Mouse (Mus musculus) neural tube, embryonic 14.5 days (tissue): ENCODE data around the gene Ttyh3. TPM values are rescaled to one million over a fixed set of nuclear protein-coding genes. Genes with fewer than 3 reads are reported as not detected.
A peak's percentile ranks its signal among the peaks of the same experiment; 100 is the strongest.

Experiments
- ATAC-seq: fragments of 200-750 bp; cut with Nextera tagmentation; 2 replicates; pipeline ENCODE4 v1.8.0; 2017; ENCODE audit warnings: low read depth, mild to moderate bottlenecking, moderate TSS enrichment, moderate library complexity
- H3K27ac ChIP-seq: fragments of 300-500 bp; sonication (generic); 2 replicates; pipeline ENCODE4 v1.5.1; 2014; ENCODE audit warnings: low read depth, mild to moderate bottlenecking, control low read depth, low read length, moderate library complexity, mixed read lengths
- H3K27me3 ChIP-seq: fragments of 300-500 bp; sonication (generic); 2 replicates; pipeline ENCODE4 v1.6.1; 2014; ENCODE audit warnings: low read length; ENCODE audit not compliant: control insufficient read depth, insufficient read depth
- H3K36me3 ChIP-seq: fragments of 300-500 bp; sonication (generic); 2 replicates; pipeline ENCODE4 v1.6.1; 2014; ENCODE audit warnings: low read length, mixed read lengths; ENCODE audit not compliant: control insufficient read depth, insufficient read depth
- H3K4me1 ChIP-seq: fragments of 300-500 bp; sonication (generic); 2 replicates; pipeline ENCODE4 v1.6.1; 2014; ENCODE audit warnings: low read length; ENCODE audit not compliant: control insufficient read depth, insufficient read depth
- H3K4me2 ChIP-seq: fragments of 300-500 bp; sonication (generic); 2 replicates; pipeline ENCODE4 v1.6.1; 2014; ENCODE audit warnings: mild to moderate bottlenecking, low read depth, low read length, control low read depth
- H3K4me3 ChIP-seq: fragments of 300-500 bp; sonication (generic); 2 replicates; pipeline ENCODE4 v1.5.1; 2014; ENCODE audit warnings: low read depth, low read length, control low read depth, mixed read lengths
- H3K9ac ChIP-seq: fragments of 300-500 bp; sonication (generic); replicated peaks from 2 replicates; pipeline ENCODE4 v1.6.1; 2014; ENCODE audit warnings: low read depth, mild to moderate bottlenecking, control low read depth, low read length, mixed read lengths
- H3K9me3 ChIP-seq: fragments of 300-500 bp; sonication (generic); 2 replicates; pipeline ENCODE4 v1.6.1; 2016; ENCODE audit warnings: low read length; ENCODE audit not compliant: control insufficient read depth
- WGBS: fragments of 180-500 bp; shearing (Covaris S2); extraction: QIAGEN DNeasy Blood & Tissue Kit; methylation state at CpG from one replicate; pipeline ENCODE4 v1.1.7; 2014; 5-methylcytosine and 5-hydroxymethylcytosine counted together
- polyA plus RNA-seq: library from polyadenylated mRNA; unstranded; fragments of >200 nt; fragmentation: Nextera tagmentation; extraction: Ambion mirVana; gene quantifications from 2 replicates; pipeline ENCODE4 v1.2.1, GENCODE M21; 2014

Gene Ttyh3
- polyA plus RNA-seq, 1 experiment from 2014 or later = 89.4 TPM

- H3K9ac ChIP-seq = no peak overlapping the region
- no peak overlapping the region for H3K4me2 ChIP-seq
- no peak overlapping the region for H3K4me3 ChIP-seq
- H3K27me3 ChIP-seq = no peaks in the 10 kb centered on the region
- no peak overlapping the region for H3K27ac ChIP-seq
- no peaks in the 10 kb centered on the region for H3K9me3 ChIP-seq
- peaks cover 9% of the 10 kb centered on the region for H3K36me3 ChIP-seq
- ATAC-seq = no peak
- 69% methylated on average over 9 of the region's 9 CpGs for WGBS
- H3K4me1 ChIP-seq = peaks cover 7% of the 10 kb centered on the region; the same call in 1 of the 2 replicates
These were observed 32.1 kb downstream of the Ttyh3 start for GRCm38 (mm10) chr5:140616691-140617090.

GRCm38 (mm10) chr5:140616110-140616503 is 32.7 kb downstream of the Ttyh3 start:
- no peak for ATAC-seq
- Histone ChIP-seq H3K27me3 (no peaks in the 10 kb centered on the region), H3K36me3 (peaks cover 9% of the 10 kb centered on the region), H3K4me1 (peaks cover 13% of the 10 kb centered on the region), H3K27ac (no peak overlapping the region), H3K9me3 (no peaks in the 10 kb centered on the region), H3K9ac (no peak overlapping the region), H3K4me3 (no peak overlapping the region), H3K4me2 (no peak overlapping the region)
- 86% methylated on average over 6 of the region's 6 CpGs for WGBS

DNA sequence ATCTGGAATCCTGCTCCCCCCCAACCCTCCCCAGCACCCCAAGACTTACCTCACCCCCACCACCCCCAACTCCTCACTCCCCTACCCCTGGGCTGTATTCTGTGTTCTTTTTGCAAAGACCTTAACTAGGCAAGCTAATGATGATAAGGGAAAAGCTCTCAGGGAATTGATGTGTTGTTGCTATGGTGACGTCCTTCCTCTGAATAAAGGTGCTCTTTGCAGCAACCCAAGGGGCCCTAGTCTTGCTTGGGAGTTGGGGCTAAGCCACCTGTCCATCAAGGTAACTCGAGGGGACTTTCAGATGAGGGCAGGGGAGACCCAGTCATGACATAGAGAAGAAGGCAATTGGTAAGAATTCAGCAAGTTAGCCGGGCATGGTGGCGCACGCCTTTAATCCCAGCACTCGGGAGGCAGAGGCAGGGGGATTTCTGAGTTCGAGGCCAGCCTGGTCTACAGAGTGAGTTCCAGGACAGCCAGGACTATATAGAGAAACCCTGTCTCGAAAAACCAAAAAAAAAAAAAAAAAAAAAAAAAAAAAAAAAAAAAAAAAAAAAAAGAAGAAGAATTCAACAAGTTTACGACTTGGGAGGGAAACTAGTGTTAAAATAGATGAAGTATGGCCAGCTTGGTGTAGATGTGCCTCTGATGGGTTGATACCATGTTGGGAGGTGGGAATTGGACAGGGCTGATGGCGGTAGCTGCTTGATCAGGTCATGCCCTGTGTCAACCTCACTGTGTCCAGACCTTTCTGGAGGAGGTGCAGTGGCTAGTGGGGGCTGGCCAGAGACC is 33.3 kb downstream of the Ttyh3 start:
- no peak for ATAC-seq
- H3K9ac ChIP-seq = no peak overlapping the region
- H3K4me3 ChIP-seq = no peak overlapping the region
- no peaks in the 10 kb centered on the region for H3K27me3 ChIP-seq
- H3K4me1 ChIP-seq = peaks cover 19% of the 10 kb centered on the region
- no peak overlapping the region for H3K27ac ChIP-seq
- H3K36me3 ChIP-seq = peaks cover 9% of the 10 kb centered on the region
- no peaks in the 10 kb centered on the region for H3K9me3 ChIP-seq
- no peak overlapping the region for H3K4me2 ChIP-seq
- 86% methylated on average over 9 of the region's 10 CpGs for WGBS

DNA sequence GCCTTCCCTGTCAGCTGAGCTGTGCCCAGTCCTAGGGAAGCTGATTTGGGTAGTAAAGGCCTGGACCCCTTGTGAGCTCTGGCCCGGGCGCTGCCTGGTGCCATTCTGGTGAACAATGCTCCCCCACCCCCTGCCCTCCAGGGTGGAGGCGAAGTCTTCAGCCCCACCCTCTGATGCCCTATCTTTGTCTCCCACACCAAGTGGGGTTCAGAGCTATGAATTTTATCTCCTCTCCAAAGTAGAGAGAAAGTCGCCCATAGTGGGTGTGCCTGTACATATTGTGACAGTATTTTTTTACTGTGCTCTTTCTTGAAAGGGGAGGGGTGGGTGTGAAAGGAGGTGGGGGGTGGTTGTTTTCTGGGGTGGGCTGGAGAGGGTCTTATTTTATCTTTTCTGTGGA is 34.0 kb downstream of the Ttyh3 start:
- 84% methylated on average over 4 of the region's 4 CpGs for WGBS

DNA sequence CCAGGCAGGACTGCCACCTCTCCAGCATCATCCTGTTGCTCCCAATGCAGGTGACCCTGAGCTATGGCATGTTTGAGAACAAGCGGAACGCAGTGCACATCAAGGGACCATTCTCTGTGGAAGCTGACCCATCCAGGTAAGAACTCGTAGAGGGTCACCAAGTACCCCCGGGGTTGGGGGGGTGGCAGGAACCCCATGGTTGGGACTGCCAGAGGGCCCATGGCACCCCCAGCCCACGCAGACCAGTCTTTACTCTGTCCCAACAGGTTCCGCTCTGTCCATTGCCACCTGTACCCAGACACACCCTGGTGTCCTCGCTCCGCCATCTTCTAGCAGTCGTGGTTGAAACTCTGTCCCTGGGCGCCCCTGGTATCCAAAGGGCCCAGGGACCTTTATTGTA is 34.7 kb downstream of the Ttyh3 start:
- Histone ChIP-seq H3K9ac (no peak overlapping the region), H3K27ac (no peak overlapping the region), H3K27me3 (no peaks in the 10 kb centered on the region), H3K4me2 (no peak overlapping the region), H3K9me3 (no peaks in the 10 kb centered on the region), H3K36me3 (peaks cover 9% of the 10 kb centered on the region), H3K4me3 (no peak overlapping the region), H3K4me1 (peaks cover 24% of the 10 kb centered on the region)
- ATAC-seq = no peak
- 97% methylated on average over 10 of the region's 10 CpGs for WGBS

More for the DNA sequence above, 34.0 kb downstream of the Ttyh3 start:
- Histone ChIP-seq H3K36me3 (peaks cover 9% of the 10 kb centered on the region), H3K27me3 (no peaks in the 10 kb centered on the region), H3K4me3 (no peak overlapping the region), H3K4me1 (peaks cover 24% of the 10 kb centered on the region), H3K9ac (no peak overlapping the region), H3K4me2 (no peak overlapping the region), H3K9me3 (no peaks in the 10 kb centered on the region), H3K27ac (no peak overlapping the region)
- no peak for ATAC-seq

- no peaks in the 10 kb centered on the region for H3K9me3 ChIP-seq
- 19% methylated on average over 18 of the region's 18 CpGs for WGBS
- H3K9ac ChIP-seq = 0 out of 2 replicates have a peak overlapping the region, but pooled peaks have one; percentile 53
- peaks cover 29% of the 10 kb centered on the region for H3K4me1 ChIP-seq
- H3K27me3 ChIP-seq = no peaks in the 10 kb centered on the region; the same call in 1 of the 2 replicates
- no peak overlapping the region for H3K27ac ChIP-seq
- ATAC-seq = no peak
- H3K36me3 ChIP-seq = peaks cover 9% of the 10 kb centered on the region
- peak overlapping the region; percentile 10; the same call in 1 of the 2 replicates for H3K4me3 ChIP-seq
- H3K4me2 ChIP-seq = peak overlapping the region; percentile 85
These were observed 36.6 kb downstream of the Ttyh3 start for GRCm38 (mm10) chr5:140612191-140612590.

GRCm38 (mm10) chr5:140611611-140612185 is 37.1 kb downstream of the Ttyh3 start:
- H3K4me1 ChIP-seq = peaks cover 34% of the 10 kb centered on the region
- H3K9me3 ChIP-seq = no peaks in the 10 kb centered on the region
- H3K27ac ChIP-seq = peak overlapping the region; percentile 86
- 7% methylated on average over 15 of the region's 15 CpGs for WGBS
- H3K4me3 ChIP-seq = peak overlapping the region; percentile 45; the same call in 1 of the 2 replicates
- no peak for ATAC-seq
- peak overlapping the region; percentile 85 for H3K4me2 ChIP-seq
- peaks cover 9% of the 10 kb centered on the region for H3K36me3 ChIP-seq
- H3K9ac ChIP-seq = peak overlapping the region; percentile 53; the same call in 1 of the 2 replicates
- no peaks in the 10 kb centered on the region; the same call in 1 of the 2 replicates for H3K27me3 ChIP-seq

DNA sequence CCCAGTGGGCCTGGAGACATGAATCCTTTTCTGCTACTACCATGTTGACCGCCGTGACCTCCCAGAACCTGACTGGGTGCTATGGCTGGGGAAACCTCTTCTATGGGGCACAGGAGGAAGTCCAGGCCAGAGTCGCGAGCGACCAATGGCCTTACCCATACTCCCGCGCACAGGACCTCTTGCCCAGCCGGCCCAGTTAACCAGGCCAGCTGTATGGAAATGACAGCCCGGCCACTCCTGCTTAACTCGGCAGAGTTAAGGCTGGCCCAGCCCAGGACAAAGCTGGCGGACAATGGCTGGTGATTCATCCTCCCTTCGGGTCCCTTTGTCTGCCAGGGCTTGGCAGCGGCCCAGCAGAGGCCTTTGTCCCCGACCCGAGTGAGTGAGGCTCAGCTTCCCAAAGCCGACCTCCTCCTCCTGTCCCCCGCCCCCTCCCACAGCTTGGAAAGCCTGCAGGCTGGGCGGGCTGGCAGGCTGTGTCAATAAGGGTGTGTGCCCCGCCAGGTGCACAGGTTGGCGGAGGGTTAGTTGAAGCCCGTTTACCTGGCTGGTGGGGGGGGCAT is 37.7 kb downstream of the Ttyh3 start:
- Histone ChIP-seq H3K9ac (peak overlapping the region; percentile 53), H3K27me3 (peaks cover 3% of the 10 kb centered on the region; the same call in 1 of the 2 replicates), H3K9me3 (no peaks in the 10 kb centered on the region), H3K4me3 (peak overlapping the region; percentile 45), H3K27ac (peak overlapping the region; percentile 86), H3K4me2 (peak overlapping the region; percentile 85), H3K4me1 (peaks cover 40% of the 10 kb centered on the region), H3K36me3 (peaks cover 9% of the 10 kb centered on the region)
- ATAC-seq = peak; percentile 33
- WGBS = 5% methylated on average over 20 of the region's 21 CpGs
